Mouse (Mus musculus) neural tube, embryonic 12.5 days (tissue): ENCODE data around the gene Abcc8. TPM values are rescaled to one million over a fixed set of nuclear protein-coding genes. Genes with fewer than 3 reads are reported as not detected.

Experiments used
- ATAC-seq: fragments of 200-750 bp; cut with Nextera tagmentation; 2 replicates; pipeline ENCODE4 v1.8.0; 2017; ENCODE audit warnings: low read depth, mild to moderate bottlenecking, moderate TSS enrichment, moderate library complexity; ENCODE audit not compliant: low FRiP score
- H3K27ac ChIP-seq: fragments of 300-500 bp; sonication (generic); 2 replicates; pipeline ENCODE4 v1.5.1; 2016
- H3K27me3 ChIP-seq: fragments of 300-500 bp; sonication (generic); replicated peaks from 2 replicates; pipeline ENCODE4 v1.6.1; 2016; ENCODE audit warnings: mild to moderate bottlenecking
- H3K36me3 ChIP-seq: fragments of 300-500 bp; sonication (generic); 2 replicates; pipeline ENCODE4 v1.6.1; 2016; ENCODE audit warnings: mild to moderate bottlenecking
- H3K4me1 ChIP-seq: fragments of 300-500 bp; sonication (generic); 2 replicates; pipeline ENCODE4 v1.6.1; 2016
- H3K4me2 ChIP-seq: fragments of 300-500 bp; sonication (generic); replicated peaks from 2 replicates; pipeline ENCODE4 v1.6.1; 2016; ENCODE audit warnings: mild to moderate bottlenecking
- H3K4me3 ChIP-seq: fragments of 300-500 bp; sonication (generic); 2 replicates; pipeline ENCODE4 v1.5.1; 2016
- H3K9ac ChIP-seq: fragments of 300-500 bp; sonication (generic); 2 replicates; pipeline ENCODE4 v1.6.1; 2016; ENCODE audit warnings: mild to moderate bottlenecking
- H3K9me3 ChIP-seq: fragments of 300-500 bp; sonication (generic); 2 replicates; pipeline ENCODE4 v1.6.1; 2016; ENCODE audit warnings: mild to moderate bottlenecking
- WGBS: fragments of 180-500 bp; shearing (Covaris S2); methylation state at CpG from one replicate; pipeline ENCODE4 v1.1.7; 2016; 5-methylcytosine and 5-hydroxymethylcytosine counted together
- polyA plus RNA-seq: library from polyadenylated mRNA; unstranded; fragments of >200 nt; fragmentation: Nextera tagmentation; extraction: Ambion mirVana; gene quantifications from 2 replicates; pipeline ENCODE4 v1.2.1, GENCODE M21; 2016

The Abcc8 gene
- polyA plus RNA-seq, 1 experiment from 2014 or later = 7.6 TPM

- H3K4me3 ChIP-seq = no peak overlapping the region
- no peak overlapping the region for H3K4me2 ChIP-seq
- H3K4me1 ChIP-seq = peaks cover 5% of the 10 kb centered on the region; the same call in 1 of the 2 replicates
- H3K9me3 ChIP-seq = no peaks in the 10 kb centered on the region
- no peak overlapping the region for H3K9ac ChIP-seq
- no peaks in the 10 kb centered on the region for H3K36me3 ChIP-seq
- ATAC-seq = no peak
- no peak overlapping the region for H3K27ac ChIP-seq
- no peaks in the 10 kb centered on the region for H3K27me3 ChIP-seq
- WGBS = 88% methylated on average over 11 of the region's 11 CpGs
These were observed 54.5 kb downstream of the Abcc8 start for GRCm38 (mm10) chr7:46125340-46125739.

DNA sequence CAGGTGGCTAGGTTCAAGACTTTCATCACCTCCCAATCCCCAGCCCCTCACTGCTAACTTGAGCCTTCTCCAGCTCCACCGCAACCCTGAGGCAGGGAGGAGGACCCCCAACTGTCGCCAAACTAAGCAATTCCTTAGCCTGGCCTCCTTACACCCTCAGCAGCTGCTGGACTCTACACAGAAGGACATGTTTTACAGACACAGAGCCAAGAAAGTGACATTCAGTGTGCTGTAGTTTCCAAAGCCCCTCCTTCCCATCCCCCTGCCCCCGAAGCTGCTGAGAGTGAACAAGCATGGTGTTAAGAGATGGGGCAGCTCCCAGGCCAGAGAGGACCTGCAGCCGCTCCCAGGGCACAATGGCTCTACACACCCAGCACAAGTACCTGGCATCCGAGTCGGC, 55.4 kb downstream of the Abcc8 start:
- H3K4me3 ChIP-seq = no peak overlapping the region
- no peak overlapping the region for H3K4me2 ChIP-seq
- no peak overlapping the region for H3K9ac ChIP-seq
- no peaks in the 10 kb centered on the region for H3K27me3 ChIP-seq
- WGBS = 82% methylated on average over 6 of the region's 6 CpGs
- H3K36me3 ChIP-seq = no peaks in the 10 kb centered on the region
- H3K9me3 ChIP-seq = no peaks in the 10 kb centered on the region
- H3K4me1 ChIP-seq = peaks cover 2% of the 10 kb centered on the region; the same call in 1 of the 2 replicates
- ATAC-seq = no peak
- H3K27ac ChIP-seq = no peak overlapping the region

DNA sequence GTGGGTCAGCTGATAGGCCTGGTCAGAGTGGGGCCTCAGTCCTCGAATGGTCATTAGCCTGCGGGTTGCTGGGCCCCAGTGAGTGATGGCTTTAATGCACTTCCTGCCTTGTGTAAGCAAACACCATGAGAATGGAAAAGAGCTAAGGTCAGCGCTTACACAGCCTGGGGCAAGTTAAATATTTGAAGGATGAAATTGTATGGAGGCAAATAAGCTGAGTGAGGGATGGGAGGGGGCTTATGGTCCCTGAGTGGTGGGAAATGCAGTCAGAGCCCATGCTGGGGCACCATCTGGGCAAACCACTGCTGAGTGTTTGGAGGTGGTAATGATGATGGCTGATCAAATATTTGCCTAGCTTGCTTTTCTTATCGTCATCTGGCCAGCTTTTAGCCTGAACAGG, 56.9 kb downstream of the Abcc8 start:
- no peak overlapping the region for H3K4me3 ChIP-seq
- H3K9me3 ChIP-seq = no peaks in the 10 kb centered on the region
- no peaks in the 10 kb centered on the region for H3K27me3 ChIP-seq
- no peak for ATAC-seq
- H3K9ac ChIP-seq = no peak overlapping the region
- WGBS = 57% methylated on average over 4 of the region's 4 CpGs
- H3K27ac ChIP-seq = no peak overlapping the region
- H3K36me3 ChIP-seq = no peaks in the 10 kb centered on the region
- no peaks in the 10 kb centered on the region for H3K4me1 ChIP-seq
- H3K4me2 ChIP-seq = no peak overlapping the region

DNA sequence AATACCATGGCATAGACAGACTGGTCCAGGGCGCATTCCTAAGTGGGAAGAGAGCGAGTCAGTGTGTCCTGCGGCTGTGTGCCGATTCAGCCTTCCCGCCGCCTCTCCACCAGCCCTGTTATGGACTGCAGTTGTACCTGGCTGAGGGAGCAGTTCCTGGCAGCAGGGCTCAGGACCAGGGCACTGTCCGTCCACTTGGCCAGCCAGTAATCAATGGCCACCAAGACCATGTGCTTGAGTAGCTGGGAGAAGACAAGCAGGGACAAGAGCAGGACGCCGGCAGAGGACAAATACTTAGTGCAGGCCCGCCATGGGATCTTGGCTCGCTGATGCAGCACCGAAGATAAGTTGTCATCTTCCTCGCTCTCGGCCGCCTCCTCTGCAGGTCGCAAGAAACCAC, 62.8 kb downstream of the Abcc8 start:
- Histone ChIP-seq H3K36me3 (no peaks in the 10 kb centered on the region), H3K27ac (no peak overlapping the region), H3K4me1 (peaks cover 16% of the 10 kb centered on the region), H3K9me3 (no peaks in the 10 kb centered on the region), H3K4me2 (no peak overlapping the region), H3K27me3 (no peaks in the 10 kb centered on the region), H3K9ac (no peak overlapping the region), H3K4me3 (no peak overlapping the region)
- 93% methylated on average over 16 of the region's 16 CpGs for WGBS
- ATAC-seq = no peak

GRCm38 (mm10) chr7:46116118-46116581, 63.7 kb downstream of the Abcc8 start:
- no peaks in the 10 kb centered on the region for H3K27me3 ChIP-seq
- peaks cover 16% of the 10 kb centered on the region for H3K4me1 ChIP-seq
- no peak overlapping the region for H3K4me2 ChIP-seq
- no peak overlapping the region for H3K4me3 ChIP-seq
- H3K9ac ChIP-seq = no peak overlapping the region
- no peaks in the 10 kb centered on the region for H3K9me3 ChIP-seq
- no peak for ATAC-seq
- no peaks in the 10 kb centered on the region for H3K36me3 ChIP-seq
- WGBS = 78% methylated on average over 10 of the region's 10 CpGs
- no peak overlapping the region for H3K27ac ChIP-seq

DNA sequence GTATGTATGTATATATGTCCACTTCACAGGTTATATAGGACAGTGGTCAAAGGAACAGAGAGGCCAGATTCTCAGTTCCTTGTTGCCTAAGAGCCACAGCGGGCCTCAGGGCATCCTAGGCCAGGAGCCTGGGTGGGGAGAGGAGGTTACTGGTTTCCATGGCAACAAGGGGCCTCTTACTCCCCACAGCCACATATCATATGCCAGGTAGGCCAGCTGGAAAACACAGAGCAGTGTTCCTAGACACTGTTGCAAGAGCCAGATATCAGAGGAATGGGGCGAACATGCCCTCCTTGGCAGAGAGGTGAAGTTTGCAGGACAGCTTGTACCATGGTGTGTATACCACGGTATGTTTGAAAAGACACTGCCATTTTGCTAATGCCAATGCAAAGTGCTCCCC, 66.4 kb downstream of the Abcc8 start:
- WGBS = 59% methylated on average over 3 of the region's 3 CpGs
- no peak overlapping the region for H3K4me2 ChIP-seq
- peaks cover 16% of the 10 kb centered on the region for H3K4me1 ChIP-seq
- no peak for ATAC-seq
- H3K27ac ChIP-seq = no peak overlapping the region
- no peaks in the 10 kb centered on the region for H3K27me3 ChIP-seq
- no peaks in the 10 kb centered on the region for H3K36me3 ChIP-seq
- no peaks in the 10 kb centered on the region for H3K9me3 ChIP-seq
- no peak overlapping the region for H3K4me3 ChIP-seq
- no peak overlapping the region for H3K9ac ChIP-seq

GRCm38 (mm10) chr7:46111938-46112337, 67.9 kb downstream of the Abcc8 start:
- Histone ChIP-seq H3K9me3 (no peaks in the 10 kb centered on the region), H3K9ac (no peak overlapping the region), H3K27me3 (no peaks in the 10 kb centered on the region), H3K4me1 (peaks cover 16% of the 10 kb centered on the region), H3K4me2 (no peak overlapping the region), H3K27ac (no peak overlapping the region), H3K4me3 (no peak overlapping the region), H3K36me3 (no peaks in the 10 kb centered on the region)
- no peak for ATAC-seq
- 72% methylated on average over 6 of the region's 6 CpGs for WGBS

GRCm38 (mm10) chr7:46111212-46111817, 68.5 kb downstream of the Abcc8 start:
- Histone ChIP-seq H3K27me3 (no peaks in the 10 kb centered on the region), H3K4me1 (peaks cover 16% of the 10 kb centered on the region), H3K4me2 (no peak overlapping the region), H3K27ac (no peak overlapping the region), H3K9ac (no peak overlapping the region), H3K9me3 (no peaks in the 10 kb centered on the region), H3K36me3 (no peaks in the 10 kb centered on the region), H3K4me3 (no peak overlapping the region)
- no peak for ATAC-seq
- WGBS = 84% methylated on average over 15 of the region's 15 CpGs

DNA sequence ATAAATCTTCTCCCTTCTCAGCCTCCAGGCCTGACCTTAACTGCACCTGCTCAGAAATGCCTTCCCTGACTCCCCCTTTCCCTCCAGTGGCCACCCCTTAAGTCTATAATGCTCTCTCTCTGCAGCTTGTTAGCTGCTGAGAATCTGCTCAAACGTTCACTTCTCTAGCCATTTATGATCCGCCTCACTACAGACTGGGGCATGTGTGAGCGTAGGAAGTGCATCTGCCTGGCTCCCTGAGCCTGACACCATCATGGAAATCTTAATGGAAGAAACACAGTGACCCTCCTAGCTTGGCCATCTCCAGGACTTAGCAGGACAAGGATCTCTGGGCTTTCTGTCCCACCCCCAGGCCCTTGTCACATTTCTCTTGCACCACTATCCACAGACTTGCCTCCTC, 69.8 kb downstream of the Abcc8 start:
- Histone ChIP-seq H3K9ac (no peak overlapping the region), H3K4me2 (no peak overlapping the region), H3K4me1 (peaks cover 16% of the 10 kb centered on the region), H3K9me3 (no peaks in the 10 kb centered on the region), H3K4me3 (no peak overlapping the region), H3K27me3 (0 out of 2 replicates have a peak, but pooled peaks cover under 1% of the 10 kb centered on the region), H3K27ac (no peak overlapping the region), H3K36me3 (no peaks in the 10 kb centered on the region)
- ATAC-seq = no peak
- 72% methylated on average over 3 of the region's 3 CpGs for WGBS

- no peak overlapping the region for H3K4me3 ChIP-seq
These were observed 74.3 kb downstream of the Abcc8 start for GRCm38 (mm10) chr7:46105484-46105883.

DNA sequence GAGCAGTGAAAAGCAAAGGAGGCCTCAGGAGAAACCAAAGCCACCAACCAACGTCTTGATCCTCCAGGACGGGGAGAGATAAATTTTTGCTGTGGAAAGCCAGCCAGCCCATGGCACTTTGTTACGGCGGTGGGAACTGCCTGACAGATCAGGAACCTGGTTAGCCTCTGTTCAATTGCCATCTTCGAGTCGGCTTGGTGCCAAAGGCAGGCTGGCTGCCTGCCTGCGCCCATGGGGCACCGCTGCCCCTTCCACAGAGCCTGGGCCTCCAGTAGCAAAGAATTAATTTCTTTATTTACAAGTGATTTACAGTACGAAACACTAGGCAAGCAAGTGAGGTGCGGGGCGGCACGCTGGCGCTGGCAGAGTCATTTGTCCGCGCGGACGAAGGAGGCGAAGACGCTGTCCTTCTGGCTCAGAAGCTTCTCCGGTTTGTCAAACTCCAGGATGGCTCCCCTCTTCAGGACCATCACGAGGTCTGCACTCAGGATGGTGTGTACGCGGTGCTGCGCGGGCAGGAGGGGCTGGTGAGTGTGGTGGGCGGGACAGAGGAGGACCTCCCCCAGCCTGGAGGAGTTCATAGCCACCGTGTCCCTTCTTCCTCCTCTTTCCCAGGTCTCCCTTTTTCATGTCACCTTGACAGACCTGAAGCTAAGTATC, 75.4 kb downstream of the Abcc8 start:
- no peak overlapping the region for H3K9ac ChIP-seq
- ATAC-seq = no peak
- no peak overlapping the region for H3K4me2 ChIP-seq
- H3K36me3 ChIP-seq = no peaks in the 10 kb centered on the region
- WGBS = 82% methylated on average over 27 of the region's 27 CpGs
- H3K27me3 ChIP-seq = peaks cover 8% of the 10 kb centered on the region
- no peak overlapping the region for H3K27ac ChIP-seq
- no peaks in the 10 kb centered on the region for H3K4me1 ChIP-seq
- no peak overlapping the region for H3K4me3 ChIP-seq
- H3K9me3 ChIP-seq = no peaks in the 10 kb centered on the region

More at GRCm38 (mm10) chr7:46105484-46105883, 74.3 kb downstream of the Abcc8 start:
- ATAC-seq = no peak
- Histone ChIP-seq H3K27me3 (0 out of 2 replicates have a peak, but pooled peaks cover 2% of the 10 kb centered on the region), H3K4me1 (no peaks in the 10 kb centered on the region), H3K36me3 (no peaks in the 10 kb centered on the region), H3K9ac (no peak overlapping the region), H3K27ac (no peak overlapping the region), H3K4me2 (no peak overlapping the region), H3K9me3 (no peaks in the 10 kb centered on the region)
- WGBS = 89% methylated on average over 7 of the region's 7 CpGs

DNA sequence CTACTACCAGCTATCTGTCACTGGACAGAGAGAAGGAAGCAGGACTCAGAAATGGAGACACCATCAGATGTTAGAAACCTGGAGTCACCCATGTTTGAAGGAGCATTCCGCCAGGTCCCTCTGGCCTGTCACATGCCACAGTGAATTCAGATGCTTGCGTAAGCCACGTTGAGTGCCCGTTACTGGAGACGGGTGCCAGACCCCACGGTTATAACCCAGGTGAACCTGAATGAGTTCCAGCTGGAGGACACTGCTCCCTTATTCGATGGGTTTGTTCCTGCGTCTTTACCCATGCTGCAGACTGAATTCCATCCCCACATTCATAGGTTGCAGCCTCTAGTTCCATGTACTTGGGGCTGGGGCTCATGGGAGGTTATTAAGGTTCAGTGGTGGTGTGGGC, 76.1 kb downstream of the Abcc8 start:
- WGBS = 90% methylated on average over 8 of the region's 8 CpGs

More for the DNA sequence above, 76.1 kb downstream of the Abcc8 start:
- Histone ChIP-seq H3K27me3 (peaks cover 14% of the 10 kb centered on the region), H3K27ac (no peak overlapping the region), H3K9me3 (no peaks in the 10 kb centered on the region), H3K4me2 (no peak overlapping the region), H3K9ac (no peak overlapping the region), H3K36me3 (no peaks in the 10 kb centered on the region), H3K4me3 (no peak overlapping the region), H3K4me1 (no peaks in the 10 kb centered on the region)
- ATAC-seq = no peak
